Mouse (Mus musculus): ENCODE measurements at regions not wholly inside any gene's neighbourhood (a gene's known extent, or its start where the extent isn't known, plus 50 kb on each side); places are given as distances from the start of the nearest gene placed in this dataset.

DNA sequence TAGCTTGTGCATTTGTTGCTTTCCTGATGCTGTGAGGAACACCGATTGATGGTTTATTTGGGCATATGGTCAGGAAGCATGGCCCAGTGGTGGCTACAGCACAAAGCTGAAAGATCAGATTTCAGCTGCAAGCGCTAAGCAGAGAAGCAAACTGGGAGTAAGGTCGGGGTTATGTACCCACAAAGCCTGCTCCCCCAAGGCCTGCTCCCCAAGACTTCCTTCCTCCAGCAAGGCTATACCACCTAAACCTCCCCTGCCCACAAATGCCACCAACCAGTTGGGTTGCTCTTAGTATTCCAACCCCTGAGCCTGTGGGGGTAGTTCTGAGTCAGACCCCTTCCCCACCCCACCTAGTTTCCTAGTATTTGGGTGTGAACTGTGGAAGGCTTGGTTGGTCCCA is 270.5 kb downstream of the Cdh26 start:
- Histone ChIP-seq H3K4me2 (no peak overlapping the region), H3K36me3 (no peaks in the 10 kb centered on the region), H3K9me3 (no peaks in the 10 kb centered on the region), H3K4me1 (replicated peaks) (no peaks in the 10 kb centered on the region), H3K4me3 (no peak overlapping the region), H3K9ac (no peak overlapping the region), H3K27ac (no peak overlapping the region), H3K27me3 (no peaks in the 10 kb centered on the region)
- WGBS, result 89% methylated on average over 3 of the region's 3 CpGs
- no peak for ATAC-seq (ENCODE audit: low FRiP score)

DNA sequence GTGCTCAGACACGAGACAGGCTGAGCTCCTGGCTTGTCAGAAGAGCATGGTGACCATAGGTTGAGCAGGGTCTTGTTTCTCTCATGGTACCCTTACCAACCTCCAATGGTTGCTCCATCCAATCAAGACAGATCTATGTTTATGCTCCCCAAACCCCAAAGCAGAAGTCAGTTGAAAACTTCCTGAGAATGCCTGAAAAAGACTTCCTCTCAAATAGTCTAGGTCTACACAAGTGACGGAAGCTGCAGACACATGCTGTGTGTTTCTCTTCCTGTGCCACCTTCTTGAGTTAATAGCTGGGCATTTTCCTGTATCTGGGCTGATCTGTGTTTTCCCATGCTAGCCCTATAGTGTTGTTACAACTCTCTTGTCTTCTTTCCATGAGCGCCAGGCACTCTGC is 274.2 kb downstream of the Cdh26 start:
- 90% methylated on average over 3 of the region's 3 CpGs for WGBS
- ATAC-seq (ENCODE audit: low FRiP score), result no peak
- Histone ChIP-seq H3K27me3 (no peaks in the 10 kb centered on the region), H3K9me3 (no peaks in the 10 kb centered on the region), H3K27ac (no peak overlapping the region), H3K4me3 (no peak overlapping the region), H3K9ac (no peak overlapping the region), H3K36me3 (no peaks in the 10 kb centered on the region), H3K4me2 (no peak overlapping the region), H3K4me1 (replicated peaks) (no peaks in the 10 kb centered on the region)

DNA sequence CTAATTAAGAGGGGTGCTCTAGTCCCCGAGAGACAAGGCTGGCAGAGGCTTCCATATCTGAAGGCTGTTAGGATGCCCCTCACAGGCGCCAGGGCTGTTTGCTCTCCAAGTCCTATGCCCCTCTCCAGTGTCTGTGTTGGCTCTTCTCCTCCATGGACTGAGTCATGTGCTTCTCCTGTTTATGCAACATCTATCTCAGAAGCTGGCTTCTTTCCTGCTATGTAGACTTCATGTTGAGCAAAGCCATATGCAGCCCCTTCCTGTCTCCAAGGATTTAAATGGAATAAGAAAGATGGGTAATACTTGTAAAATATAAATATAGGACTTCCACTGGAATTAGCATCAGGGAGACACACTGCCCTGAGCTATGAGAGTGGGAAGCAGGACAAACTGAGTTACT is 278.3 kb downstream of the Cdh26 start:
- H3K4me2 ChIP-seq, result no peak overlapping the region
- 82% methylated on average over 2 of the region's 2 CpGs for WGBS

DNA sequence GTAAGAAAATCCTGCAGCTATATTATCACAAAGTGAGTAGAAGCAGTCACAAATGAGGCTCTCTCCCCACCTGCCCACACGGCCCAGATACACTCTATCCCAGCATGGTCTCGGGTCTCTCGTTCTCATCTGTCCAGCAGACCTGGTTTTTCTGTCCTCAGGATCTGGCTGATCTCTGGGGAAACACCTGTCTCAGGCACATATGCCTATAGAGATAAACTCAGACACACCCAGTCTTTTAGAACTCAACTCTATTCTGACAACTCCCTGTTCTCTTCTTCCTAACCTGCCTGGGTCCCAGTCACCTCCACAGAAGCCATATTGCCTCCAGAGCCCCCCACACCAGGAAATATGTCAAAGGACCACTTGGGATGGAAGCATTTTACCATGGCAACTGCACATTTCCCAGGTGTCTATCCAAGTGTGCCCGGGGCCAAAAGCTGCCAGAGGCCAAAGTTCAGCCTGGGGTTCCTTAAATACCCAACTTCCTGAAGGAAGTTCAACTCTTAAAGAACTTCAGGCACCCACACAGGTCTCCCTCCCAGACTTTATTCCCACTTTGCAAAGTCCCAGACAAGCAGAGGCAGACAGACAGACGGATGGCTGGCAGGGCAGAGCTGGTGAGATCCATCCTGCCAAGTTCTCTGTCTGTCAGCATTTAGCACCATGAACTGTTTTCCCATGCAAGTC is 279.0 kb downstream of the Cdh26 start:
- no peaks in the 10 kb centered on the region for H3K36me3 ChIP-seq
- no peaks in the 10 kb centered on the region for H3K9me3 ChIP-seq
- ATAC-seq (ENCODE audit: low FRiP score), result no peak
- no peaks in the 10 kb centered on the region for H3K4me1 ChIP-seq (replicated peaks)
- no peak overlapping the region for H3K4me2 ChIP-seq
- no peak overlapping the region for H3K27ac ChIP-seq
- H3K27me3 ChIP-seq, result no peaks in the 10 kb centered on the region
- no peak overlapping the region for H3K4me3 ChIP-seq
- 78% methylated on average over 5 of the region's 5 CpGs for WGBS
- no peak overlapping the region for H3K9ac ChIP-seq

More for the DNA sequence above, 278.3 kb downstream of the Cdh26 start:
- Histone ChIP-seq H3K4me3 (no peak overlapping the region), H3K4me1 (replicated peaks) (no peaks in the 10 kb centered on the region), H3K9ac (no peak overlapping the region), H3K27me3 (no peaks in the 10 kb centered on the region), H3K27ac (no peak overlapping the region), H3K9me3 (no peaks in the 10 kb centered on the region), H3K36me3 (no peaks in the 10 kb centered on the region)
- no peak for ATAC-seq (ENCODE audit: low FRiP score)

DNA sequence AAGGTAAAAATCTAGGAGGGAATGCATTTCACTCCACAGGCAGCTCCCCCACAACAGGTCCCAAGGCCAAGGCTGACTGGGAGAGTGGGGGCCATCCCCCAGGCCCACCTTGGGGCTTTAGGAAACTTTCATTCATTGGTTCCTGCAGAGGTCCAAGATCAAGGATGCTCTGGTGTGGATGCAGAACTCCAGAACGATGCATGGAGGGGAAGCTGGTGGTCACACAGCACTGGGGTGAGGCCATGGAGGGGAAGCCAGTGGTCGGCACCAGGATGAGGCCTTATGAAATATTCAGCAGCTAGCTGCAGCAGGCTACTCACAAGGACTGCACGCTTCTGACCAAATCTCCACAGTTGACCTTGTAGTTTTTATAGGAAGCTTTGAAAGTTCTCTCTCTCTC is 279.7 kb downstream of the Cdh26 start:
- Histone ChIP-seq H3K4me3 (no peak overlapping the region), H3K4me2 (no peak overlapping the region), H3K9me3 (no peaks in the 10 kb centered on the region), H3K4me1 (replicated peaks) (no peaks in the 10 kb centered on the region), H3K27me3 (no peaks in the 10 kb centered on the region), H3K27ac (no peak overlapping the region), H3K36me3 (no peaks in the 10 kb centered on the region), H3K9ac (no peak overlapping the region)
- ATAC-seq (ENCODE audit: low FRiP score), result no peak
- 77% methylated on average over 3 of the region's 3 CpGs for WGBS

DNA sequence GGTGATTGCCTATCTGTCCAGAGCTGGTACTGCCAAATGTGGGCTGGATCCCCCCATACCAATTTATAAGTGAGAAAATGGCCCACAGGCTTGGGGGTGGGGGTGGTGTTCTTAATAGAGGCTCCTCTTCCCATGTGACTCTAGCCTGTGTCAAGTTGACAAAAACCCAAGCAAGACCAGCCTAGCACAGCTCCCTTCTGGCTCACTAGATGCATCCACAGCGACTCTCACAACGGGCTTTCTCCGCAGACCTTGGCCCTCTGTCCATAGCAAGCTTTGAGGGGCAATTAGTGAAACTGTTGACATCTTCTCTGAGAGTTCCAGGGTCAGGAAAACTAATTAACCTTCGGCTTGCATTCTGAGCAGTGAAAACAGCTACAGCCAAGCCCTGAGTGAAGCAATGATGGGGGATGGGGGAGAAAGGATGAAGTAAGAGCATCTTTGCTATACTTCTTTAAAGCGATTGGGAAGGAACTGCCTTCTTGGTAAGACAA is 281.3 kb downstream of the Cdh26 start:
- 55% methylated on average over 5 of the region's 5 CpGs for WGBS
- H3K9me3 ChIP-seq, result no peaks in the 10 kb centered on the region

DNA sequence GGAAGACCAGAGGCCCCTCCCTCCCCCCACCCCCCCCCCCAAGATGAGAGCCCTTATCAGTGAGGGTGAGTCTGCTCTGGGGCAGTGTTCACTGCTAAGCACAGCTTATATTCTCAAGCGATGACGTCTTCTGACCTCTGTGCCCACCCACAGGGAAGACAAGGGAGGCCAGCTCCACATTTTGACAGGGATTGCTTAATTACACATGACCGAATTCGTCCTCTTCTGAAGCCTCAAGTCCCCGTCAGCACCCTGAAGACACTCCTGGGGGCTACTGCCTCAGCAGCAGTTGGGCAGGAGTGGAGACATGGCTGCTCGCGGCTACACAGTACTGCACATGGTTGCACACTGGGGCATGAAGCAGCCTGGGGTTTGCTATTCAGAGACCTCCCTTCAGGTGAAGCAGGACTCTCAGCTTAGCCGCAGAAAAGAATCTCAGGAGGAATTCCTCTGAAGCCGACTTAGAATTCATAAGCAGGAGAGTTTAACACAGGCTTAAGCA is 282.1 kb downstream of the Cdh26 start:
- no peaks in the 10 kb centered on the region for H3K9me3 ChIP-seq
- no peak overlapping the region for H3K27ac ChIP-seq
- no peak for ATAC-seq (ENCODE audit: low FRiP score)
- H3K4me3 ChIP-seq, result no peak overlapping the region
- no peaks in the 10 kb centered on the region for H3K36me3 ChIP-seq
- H3K4me2 ChIP-seq, result no peak overlapping the region
- no peak overlapping the region for H3K9ac ChIP-seq
- no peaks in the 10 kb centered on the region for H3K27me3 ChIP-seq
- WGBS, result 59% methylated on average over 9 of the region's 9 CpGs
- H3K4me1 ChIP-seq (replicated peaks), result no peaks in the 10 kb centered on the region

More for the DNA sequence above, 281.3 kb downstream of the Cdh26 start:
- Histone ChIP-seq H3K4me1 (replicated peaks) (no peaks in the 10 kb centered on the region), H3K4me3 (no peak overlapping the region), H3K4me2 (no peak overlapping the region), H3K27me3 (no peaks in the 10 kb centered on the region), H3K27ac (no peak overlapping the region), H3K36me3 (no peaks in the 10 kb centered on the region), H3K9ac (no peak overlapping the region)
- no peak for ATAC-seq (ENCODE audit: low FRiP score)

DNA sequence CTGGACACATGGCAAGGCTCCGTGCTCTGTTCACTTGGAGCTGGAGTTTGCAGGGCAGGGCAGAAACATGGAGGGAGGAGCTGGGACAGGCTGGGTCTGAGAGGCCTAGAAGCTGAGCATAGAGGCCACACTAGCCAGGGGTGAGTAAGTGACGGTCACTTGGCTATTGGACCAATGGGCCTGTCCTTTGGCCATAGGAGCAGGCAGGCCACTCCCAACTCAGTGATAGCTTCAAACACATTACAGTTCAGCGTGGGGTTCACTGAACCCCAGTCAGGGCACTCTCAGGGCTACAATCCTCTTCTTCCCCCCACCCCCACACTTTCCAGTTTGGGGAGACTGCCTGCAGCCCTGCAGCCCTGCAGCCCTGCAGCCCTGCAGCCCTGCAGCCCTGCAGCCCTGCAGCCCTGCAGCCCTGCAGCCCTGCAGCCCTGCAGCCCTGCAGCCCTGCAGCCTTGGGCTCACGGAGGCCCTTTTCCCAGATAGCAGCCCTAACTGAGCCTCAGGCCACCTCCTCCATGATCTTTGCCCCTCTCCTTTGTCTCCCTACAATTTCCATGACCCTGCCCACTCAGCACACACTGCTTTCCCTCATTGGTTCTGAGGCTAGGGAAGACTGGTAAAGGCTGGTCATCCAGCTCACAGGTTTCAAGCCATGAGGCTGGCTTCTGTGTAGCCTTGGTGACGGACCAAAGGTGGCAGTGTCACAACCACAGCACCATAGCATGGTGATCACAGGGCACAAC is 285.3 kb downstream of the Cdh26 start:
- no peak overlapping the region for H3K9ac ChIP-seq
- no peaks in the 10 kb centered on the region for H3K36me3 ChIP-seq
- H3K4me2 ChIP-seq, result no peak overlapping the region
- H3K27ac ChIP-seq, result no peak overlapping the region
- H3K9me3 ChIP-seq, result no peaks in the 10 kb centered on the region
- 72% methylated on average over 5 of the region's 5 CpGs for WGBS
- no peaks in the 10 kb centered on the region for H3K4me1 ChIP-seq (replicated peaks)
- ATAC-seq (ENCODE audit: low FRiP score), result no peak
- no peaks in the 10 kb centered on the region for H3K27me3 ChIP-seq
- no peak overlapping the region for H3K4me3 ChIP-seq

DNA sequence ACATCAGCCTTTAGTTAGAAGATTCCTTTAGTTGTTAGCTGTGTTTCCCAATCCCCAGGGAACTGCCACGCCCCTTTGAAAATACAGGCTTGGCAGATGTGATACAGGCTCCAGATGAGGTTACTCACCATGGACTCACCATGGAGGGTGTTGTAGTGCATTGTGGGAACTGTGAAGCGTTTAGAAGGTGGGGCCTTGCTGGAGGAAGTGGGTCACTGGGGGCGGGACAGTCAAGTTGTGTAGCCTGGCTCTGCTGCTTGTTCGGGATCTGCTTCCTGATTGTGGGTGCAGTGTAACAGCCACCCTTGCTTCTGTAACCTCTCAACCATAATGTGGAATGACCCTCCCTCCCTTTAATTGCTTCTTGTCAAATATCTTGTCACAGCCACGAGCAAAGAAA is 287.7 kb downstream of the Cdh26 start:
- Histone ChIP-seq H3K4me2 (no peak overlapping the region), H3K36me3 (no peaks in the 10 kb centered on the region), H3K27ac (no peak overlapping the region), H3K4me3 (no peak overlapping the region), H3K9me3 (no peaks in the 10 kb centered on the region), H3K27me3 (0 out of 2 replicates have a peak, but pooled peaks cover 4% of the 10 kb centered on the region), H3K4me1 (replicated peaks) (no peaks in the 10 kb centered on the region), H3K9ac (no peak overlapping the region)
- WGBS, result 85% methylated on average over 5 of the region's 5 CpGs
- ATAC-seq (ENCODE audit: low FRiP score), result no peak

DNA sequence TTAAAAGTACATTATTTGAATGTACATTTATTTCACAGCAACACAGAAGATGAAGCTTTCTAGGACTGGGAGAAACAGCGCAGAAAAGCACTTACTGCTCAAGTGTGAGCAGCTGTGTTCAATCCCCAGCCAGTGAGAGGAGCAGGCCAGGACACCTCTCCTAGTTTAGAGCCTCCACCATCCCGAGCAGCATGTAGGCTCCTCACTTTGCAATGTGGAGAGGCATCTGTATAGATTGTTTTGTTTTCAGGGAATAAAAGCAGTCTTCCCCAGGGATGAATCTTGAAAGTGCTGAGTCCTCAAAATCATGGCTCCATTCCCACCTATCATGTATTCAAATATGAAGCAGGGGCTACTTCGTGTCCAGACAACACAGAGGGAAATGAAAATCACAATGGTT is 293.1 kb downstream of the Cdh26 start:
- ATAC-seq (ENCODE audit: low FRiP score), result no peak
- H3K9ac ChIP-seq, result no peak overlapping the region
- H3K27me3 ChIP-seq, result 0 out of 2 replicates have a peak, but pooled peaks cover 4% of the 10 kb centered on the region
- no peak overlapping the region for H3K4me2 ChIP-seq
- H3K4me1 ChIP-seq (replicated peaks), result peaks cover 9% of the 10 kb centered on the region
- H3K4me3 ChIP-seq, result no peak overlapping the region
- no peak overlapping the region for H3K27ac ChIP-seq
- no peaks in the 10 kb centered on the region for H3K9me3 ChIP-seq
- no peaks in the 10 kb centered on the region for H3K36me3 ChIP-seq
- WGBS, result 60% methylated on average over 3 of the region's 3 CpGs

DNA sequence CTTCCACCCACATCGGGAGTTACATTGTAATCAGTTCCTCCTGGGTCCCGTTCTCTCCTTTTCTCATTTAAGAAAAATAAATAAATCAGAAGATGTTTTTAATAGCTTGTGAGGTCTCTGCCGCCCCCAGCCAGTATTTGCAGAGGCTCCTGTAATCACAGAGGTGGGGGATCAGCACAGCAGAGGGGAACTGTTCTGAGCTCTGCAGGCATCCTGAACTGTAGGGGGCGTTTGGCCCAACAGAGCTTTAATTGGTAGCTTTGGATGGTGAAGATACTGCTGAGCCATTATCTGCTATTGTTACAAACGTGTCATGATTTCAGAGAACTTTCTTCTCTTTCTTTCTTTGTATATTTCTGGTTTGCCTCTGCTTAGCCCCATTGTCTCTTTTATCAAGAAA is 293.9 kb downstream of the Cdh26 start:
- no peak overlapping the region for H3K27ac ChIP-seq
- H3K4me1 ChIP-seq (replicated peaks), result peaks cover 17% of the 10 kb centered on the region
- no peaks in the 10 kb centered on the region for H3K36me3 ChIP-seq
- H3K9me3 ChIP-seq, result no peaks in the 10 kb centered on the region
- no peak overlapping the region for H3K4me2 ChIP-seq
- H3K9ac ChIP-seq, result no peak overlapping the region
- peaks cover 7% of the 10 kb centered on the region; the same call in 1 of the 2 replicates for H3K27me3 ChIP-seq
- 19% methylated on average over 5 of the region's 5 CpGs for WGBS
- H3K4me3 ChIP-seq, result no peak overlapping the region
- no peak for ATAC-seq (ENCODE audit: low FRiP score)

DNA sequence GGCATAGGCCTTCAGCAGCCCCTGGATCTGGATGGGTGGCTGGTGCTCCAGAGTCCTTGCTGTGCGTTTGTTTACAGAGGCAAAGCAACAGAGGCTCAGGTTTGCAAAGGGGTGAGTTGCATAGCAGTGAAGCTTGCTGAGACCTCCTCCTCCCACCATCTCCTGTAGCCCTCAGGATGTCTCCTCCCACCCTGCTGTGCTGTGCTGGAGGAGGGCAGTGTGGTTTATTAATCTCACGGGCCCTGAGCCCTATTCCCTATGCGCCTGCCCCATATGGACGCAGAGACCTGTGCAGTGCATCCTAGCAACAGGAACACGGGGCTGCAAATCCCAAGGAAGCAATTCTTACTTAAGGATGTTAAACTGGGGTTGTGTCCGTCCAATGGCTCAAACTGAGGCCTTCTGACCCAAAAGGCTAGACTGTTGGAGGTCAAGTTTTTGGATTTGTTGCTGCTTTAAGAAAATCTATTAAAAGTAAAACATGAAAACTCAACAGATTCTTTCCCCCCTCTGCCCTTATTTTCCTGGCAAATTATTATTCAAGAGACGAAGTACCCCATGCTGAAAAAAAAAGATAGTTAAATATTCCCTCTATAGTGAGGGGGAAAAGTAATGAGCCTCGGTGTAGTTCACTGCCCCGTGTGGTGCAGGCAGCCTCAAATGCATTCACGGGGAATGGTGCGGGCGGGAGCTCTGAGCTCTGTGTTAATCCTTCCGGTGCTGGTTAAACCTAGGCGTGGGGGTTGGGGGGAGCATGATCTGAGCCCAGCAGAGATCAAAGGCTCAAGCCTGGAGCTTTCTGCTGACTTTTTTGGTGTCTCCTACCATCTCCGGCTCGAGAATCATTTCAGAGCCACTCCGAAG is 297.8 kb downstream of the Cdh26 start:
- Histone ChIP-seq H3K4me2 (peak overlapping the region; percentile 42), H3K4me3 (no peak overlapping the region), H3K27ac (peak overlapping the region; percentile 31), H3K36me3 (no peaks in the 10 kb centered on the region), H3K27me3 (peaks cover 7% of the 10 kb centered on the region; the same call in 1 of the 2 replicates), H3K9ac (peak overlapping the region; percentile 21; the same call in 1 of the 2 replicates), H3K4me1 (replicated peaks) (peaks cover 17% of the 10 kb centered on the region), H3K9me3 (no peaks in the 10 kb centered on the region)
- 6% methylated on average over 17 of the region's 17 CpGs for WGBS
- peak; percentile 52 for ATAC-seq (ENCODE audit: low FRiP score)

All from hindbrain, embryonic 13.5 days (tissue).